Mouse (Mus musculus): ENCODE measurements at regions not wholly inside any gene's neighbourhood (a gene's known extent, or its start where the extent isn't known, plus 50 kb on each side); places are given as distances from the start of the nearest gene placed in this dataset.

GRCm38 (mm10) chr12:17071691-17072454, 60.3 kb upstream of the 2410004P03Rik start:
- TF ChIP-seq CTCF (IDR thresholded peaks at IDR 0.05; ENCODE audit: control insufficient read depth, insufficient read depth, insufficient read length) (no peak), MAX (IDR thresholded peaks at IDR 0.05) (no peak), MYOG (IDR thresholded peaks at IDR 0.05; ENCODE audit: control insufficient read depth, extremely low read depth, insufficient read length) (no peak), CEBPB (IDR thresholded peaks at IDR 0.05; ENCODE audit: low read depth) (no peak)
